Mouse (Mus musculus) forebrain, postnatal 0 days (tissue): ENCODE data around the gene Adamtsl4. TPM values are rescaled to one million over a fixed set of nuclear protein-coding genes. Genes with fewer than 3 reads are reported as not detected.

ENCODE experiments used
- ATAC-seq: fragments of 200-750 bp; cut with Nextera tagmentation; 2 replicates; pipeline ENCODE4 v1.8.0; 2017; ENCODE audit warnings: mild to moderate bottlenecking, moderate library complexity
- DNase-seq: peaks from one replicate; pipeline ENCODE4 v3.0.0-alpha.2; 2015
- H3K27ac ChIP-seq: fragments of 300-500 bp; sonication (generic); 2 replicates; pipeline ENCODE4 v1.5.1; 2014; ENCODE audit warnings: low read depth, mild to moderate bottlenecking, antibody characterized with exemption, low read length, moderate library complexity, mixed read lengths
- H3K27me3 ChIP-seq: fragments of 300-500 bp; sonication (generic); 2 replicates; pipeline ENCODE4 v1.6.1; 2014; ENCODE audit warnings: mild to moderate bottlenecking, low read length, mixed read lengths; ENCODE audit not compliant: insufficient read depth
- H3K36me3 ChIP-seq: fragments of 300-500 bp; sonication (generic); 2 replicates; pipeline ENCODE4 v1.6.1; 2014; ENCODE audit warnings: mild to moderate bottlenecking, moderate library complexity; ENCODE audit not compliant: insufficient read depth
- H3K4me1 ChIP-seq: fragments of 300-500 bp; sonication (generic); 2 replicates; pipeline ENCODE4 v1.6.1; 2014; ENCODE audit warnings: antibody characterized with exemption; ENCODE audit not compliant: insufficient read depth
- H3K4me2 ChIP-seq: fragments of 300-500 bp; sonication (generic); 2 replicates; pipeline ENCODE4 v1.6.1; 2014; ENCODE audit warnings: low read depth, mild to moderate bottlenecking, moderate library complexity
- H3K4me3 ChIP-seq: fragments of 300-500 bp; sonication (generic); 2 replicates; pipeline ENCODE4 v1.5.1; 2014; ENCODE audit warnings: low read depth, low read length, mixed read lengths
- H3K9ac ChIP-seq: fragments of 300-500 bp; sonication (generic); 2 replicates; pipeline ENCODE4 v1.6.1; 2014; ENCODE audit warnings: mild to moderate bottlenecking
- H3K9me3 ChIP-seq: fragments of 300-500 bp; sonication (generic); 2 replicates; pipeline ENCODE4 v1.6.1; 2016; ENCODE audit warnings: low read length
- CTCF ChIP-seq: sonication (generic); IDR thresholded peaks from 2 replicates; pipeline ENCODE4 v1.5.1; 2016; ENCODE audit warnings: antibody characterized with exemption, control low read depth, low read depth
- WGBS: fragments of 180-500 bp; shearing (Covaris S2); extraction: QIAGEN DNeasy Blood & Tissue Kit; methylation state at CpG from one replicate; pipeline ENCODE4 v1.1.7; 2014; 5-methylcytosine and 5-hydroxymethylcytosine counted together
- polyA plus RNA-seq: library from polyadenylated mRNA; unstranded; fragments of >200 nt; fragmentation: Nextera tagmentation; extraction: Ambion mirVana; gene quantifications from 2 replicates; pipeline ENCODE4 v1.2.1, GENCODE M21; 2015
- total RNA-seq: library from RNA; depleted of rRNA; stranded (reverse); fragments of >200 nt; gene quantifications from 2 replicates; pipeline ENCODE4 v1.2.3, GENCODE M21; 2014

The Adamtsl4 gene
- total and polyA plus RNA-seq, 2 experiments from 2014 or later = 0.81 to 2.0 TPM

DNA sequence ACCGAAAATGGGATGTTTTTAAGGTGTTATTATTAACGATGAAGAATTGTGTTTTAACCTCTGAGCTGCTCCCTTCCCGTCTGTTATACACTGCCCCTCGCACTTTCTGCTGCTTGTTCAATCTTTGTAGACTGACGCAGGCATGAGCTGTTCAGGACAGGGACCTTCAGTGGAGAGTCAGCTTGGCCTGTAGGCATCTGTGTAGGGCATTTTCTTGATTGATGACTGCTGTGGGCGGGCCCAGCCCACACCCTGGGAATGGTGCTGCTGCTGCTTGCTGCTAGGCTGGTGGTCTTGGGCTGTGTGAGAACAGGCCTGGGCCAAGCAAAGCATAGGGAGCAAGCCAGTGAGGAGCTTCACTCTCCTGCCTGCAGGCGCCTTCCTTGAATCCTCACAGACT lies 42.7 kb upstream of the Adamtsl4 start:
- H3K27me3 ChIP-seq = no peaks in the 10 kb centered on the region
- no peak for TF ChIP-seq CTCF
- H3K36me3 ChIP-seq = peaks cover 5% of the 10 kb centered on the region
- WGBS = 92% methylated on average over 7 of the region's 7 CpGs
- no peak overlapping the region for H3K4me3 ChIP-seq
- no peaks in the 10 kb centered on the region for H3K9me3 ChIP-seq
- no peak overlapping the region for H3K4me2 ChIP-seq
- DNase-seq (no peak), ATAC-seq (no peak)
- no peak overlapping the region for H3K9ac ChIP-seq
- no peaks in the 10 kb centered on the region for H3K4me1 ChIP-seq
- H3K27ac ChIP-seq = no peak overlapping the region

GRCm38 (mm10) chr3:95728906-95729305 lies 41.2 kb upstream of the Adamtsl4 start:
- ATAC-seq = no peak
- Histone ChIP-seq H3K4me3 (no peak overlapping the region), H3K27me3 (no peaks in the 10 kb centered on the region), H3K27ac (no peak overlapping the region), H3K36me3 (no peaks in the 10 kb centered on the region), H3K9me3 (no peaks in the 10 kb centered on the region), H3K4me2 (no peak overlapping the region), H3K9ac (no peak overlapping the region), H3K4me1 (no peaks in the 10 kb centered on the region)
- 73% methylated on average over 2 of the region's 2 CpGs for WGBS
- TF ChIP-seq CTCF = no peak
- DNase-seq = no peak

DNA sequence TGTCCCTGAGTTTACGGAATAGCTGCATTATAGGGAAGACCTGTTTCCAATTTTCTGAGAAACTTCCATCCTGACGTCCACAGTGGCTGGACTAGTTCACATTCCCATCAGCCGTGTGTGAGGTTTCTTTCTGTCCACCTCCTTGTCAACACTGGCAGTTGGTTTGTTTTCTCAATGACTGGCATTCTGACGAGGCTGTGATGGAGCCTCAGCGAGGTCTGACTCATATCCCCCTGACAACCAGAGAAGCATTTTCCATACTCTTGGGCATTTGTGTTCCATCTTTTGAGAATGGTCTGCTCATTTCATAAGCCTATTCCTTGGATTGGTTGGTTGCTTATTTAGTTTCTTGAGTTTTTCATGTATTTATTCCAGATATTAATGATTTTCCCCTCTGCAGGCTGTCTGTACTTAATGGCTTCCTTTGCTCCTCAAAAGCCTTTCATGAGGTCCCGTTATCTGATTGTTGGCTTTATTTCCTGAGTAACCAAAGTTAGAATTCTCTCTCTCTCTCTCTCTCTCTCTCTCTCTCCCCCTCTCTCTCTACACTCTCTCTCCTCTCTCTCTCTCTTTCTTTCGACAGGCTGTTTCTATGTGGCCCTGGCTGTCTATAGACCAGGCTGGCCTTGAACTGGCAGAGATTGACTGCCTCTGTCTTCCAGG lies 39.1 kb upstream of the Adamtsl4 start:
- H3K36me3 ChIP-seq = no peaks in the 10 kb centered on the region
- no peaks in the 10 kb centered on the region for H3K4me1 ChIP-seq
- DNase-seq (no peak), ATAC-seq (no peak)
- no peak for TF ChIP-seq CTCF
- WGBS = 58% methylated on average over 7 of the region's 7 CpGs
- H3K4me3 ChIP-seq = no peak overlapping the region
- H3K9ac ChIP-seq = no peak overlapping the region
- no peaks in the 10 kb centered on the region for H3K9me3 ChIP-seq
- no peak overlapping the region for H3K27ac ChIP-seq
- no peak overlapping the region for H3K4me2 ChIP-seq
- no peaks in the 10 kb centered on the region for H3K27me3 ChIP-seq

GRCm38 (mm10) chr3:95725863-95726262 lies 38.1 kb upstream of the Adamtsl4 start:
- Histone ChIP-seq H3K9ac (no peak overlapping the region), H3K4me3 (no peak overlapping the region), H3K4me2 (no peak overlapping the region), H3K27ac (no peak overlapping the region), H3K36me3 (no peaks in the 10 kb centered on the region), H3K9me3 (no peaks in the 10 kb centered on the region), H3K4me1 (no peaks in the 10 kb centered on the region), H3K27me3 (no peaks in the 10 kb centered on the region)
- 81% methylated on average over 7 of the region's 7 CpGs for WGBS
- TF ChIP-seq CTCF = no peak
- DNase-seq = no peak
- no peak for ATAC-seq

DNA sequence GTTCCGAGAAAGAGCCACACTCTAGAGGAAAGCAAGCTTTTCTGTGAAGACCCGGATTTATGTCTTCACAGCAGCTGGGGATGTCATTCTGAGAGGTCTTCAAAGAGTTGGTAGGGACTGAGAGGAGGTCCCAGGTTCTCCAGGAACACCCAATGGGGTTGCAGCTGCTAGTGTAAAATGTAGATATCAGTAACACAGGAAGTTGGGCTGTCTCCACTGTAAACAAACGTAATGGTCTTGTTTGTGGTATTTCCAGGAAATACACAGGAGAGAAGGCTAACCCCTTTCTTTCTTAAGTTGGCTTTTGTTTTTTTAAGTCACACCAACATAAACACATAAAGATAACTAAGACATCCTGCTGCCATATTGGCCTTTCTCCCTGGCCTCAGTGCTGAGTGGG lies 34.7 kb upstream of the Adamtsl4 start:
- H3K27me3 ChIP-seq = no peaks in the 10 kb centered on the region
- no peak overlapping the region for H3K4me2 ChIP-seq
- ATAC-seq (no peak), DNase-seq (no peak)
- no peaks in the 10 kb centered on the region for H3K36me3 ChIP-seq
- no peak overlapping the region for H3K9ac ChIP-seq
- H3K4me1 ChIP-seq = no peaks in the 10 kb centered on the region
- 85% methylated on average over 3 of the region's 3 CpGs for WGBS
- no peak overlapping the region for H3K27ac ChIP-seq
- TF ChIP-seq CTCF = no peak
- no peak overlapping the region for H3K4me3 ChIP-seq
- no peaks in the 10 kb centered on the region for H3K9me3 ChIP-seq

GRCm38 (mm10) chr3:95718153-95718552 lies 30.4 kb upstream of the Adamtsl4 start:
- no peak overlapping the region for H3K9ac ChIP-seq
- ATAC-seq (no peak), DNase-seq (no peak)
- H3K4me3 ChIP-seq = no peak overlapping the region
- H3K9me3 ChIP-seq = no peaks in the 10 kb centered on the region
- H3K4me2 ChIP-seq = no peak overlapping the region
- H3K27ac ChIP-seq = no peak overlapping the region
- no peaks in the 10 kb centered on the region for H3K36me3 ChIP-seq
- no peak for TF ChIP-seq CTCF
- H3K4me1 ChIP-seq = no peaks in the 10 kb centered on the region
- WGBS = 92% methylated on average over 2 of the region's 2 CpGs
- no peaks in the 10 kb centered on the region for H3K27me3 ChIP-seq

DNA sequence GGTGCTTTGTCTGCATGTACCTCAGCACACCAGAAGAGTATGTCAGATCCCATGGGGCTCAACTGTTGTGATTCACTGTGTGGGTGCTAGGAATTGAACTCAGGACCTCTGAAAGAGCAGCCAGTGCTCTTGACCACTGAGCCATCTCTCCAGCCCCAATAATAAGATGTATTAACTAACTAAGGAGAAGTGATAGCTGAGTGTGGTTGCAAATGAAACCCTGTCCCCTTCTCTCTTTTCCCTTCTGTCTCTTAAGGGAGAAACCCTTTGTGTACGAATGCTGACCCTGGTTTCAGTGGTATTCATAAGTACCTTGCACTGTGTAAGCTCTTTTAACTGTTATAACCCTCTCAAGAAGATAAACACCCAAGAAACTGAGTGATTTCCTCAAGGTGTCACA lies 28.4 kb upstream of the Adamtsl4 start:
- Histone ChIP-seq H3K9ac (no peak overlapping the region), H3K4me1 (no peaks in the 10 kb centered on the region), H3K9me3 (no peaks in the 10 kb centered on the region), H3K36me3 (no peaks in the 10 kb centered on the region), H3K4me2 (no peak overlapping the region), H3K27ac (no peak overlapping the region), H3K4me3 (no peak overlapping the region), H3K27me3 (no peaks in the 10 kb centered on the region)
- no peak for TF ChIP-seq CTCF
- DNase-seq (no peak), ATAC-seq (no peak)
- 76% methylated on average over 1 of the region's 1 CpGs for WGBS
